Mouse (Mus musculus) G1E (cell line): ENCODE data around the gene Mchr1.

Experiments
- CTCF ChIP-seq: IDR thresholded peaks from 2 replicates; pipeline ENCODE4 v1.5.1; 2012; ENCODE audit warnings: low read depth, low read length, inconsistent platforms, mixed read lengths
- GATA1 ChIP-seq: IDR thresholded peaks from 2 replicates; pipeline ENCODE4 v1.6.1; 2012; ENCODE audit warnings: borderline replicate concordance, low read length, inconsistent platforms, mixed read lengths
- GATA2 ChIP-seq: IDR thresholded peaks from 2 replicates; pipeline ENCODE4 v1.6.1; 2012; ENCODE audit warnings: low read depth, low read length, inconsistent platforms, borderline replicate concordance
- POLR2AphosphoS5 ChIP-seq: IDR thresholded peaks from 2 replicates; pipeline ENCODE4 v1.6.1; 2012; ENCODE audit warnings: low read depth, low read length, inconsistent platforms; ENCODE audit not compliant: insufficient replicate concordance
- TAL1 ChIP-seq: conservative IDR thresholded peaks from 2 replicates; pipeline ENCODE4 v1.6.1; 2012; ENCODE audit warnings: low read depth, low read length, inconsistent platforms, mixed read lengths

DNA sequence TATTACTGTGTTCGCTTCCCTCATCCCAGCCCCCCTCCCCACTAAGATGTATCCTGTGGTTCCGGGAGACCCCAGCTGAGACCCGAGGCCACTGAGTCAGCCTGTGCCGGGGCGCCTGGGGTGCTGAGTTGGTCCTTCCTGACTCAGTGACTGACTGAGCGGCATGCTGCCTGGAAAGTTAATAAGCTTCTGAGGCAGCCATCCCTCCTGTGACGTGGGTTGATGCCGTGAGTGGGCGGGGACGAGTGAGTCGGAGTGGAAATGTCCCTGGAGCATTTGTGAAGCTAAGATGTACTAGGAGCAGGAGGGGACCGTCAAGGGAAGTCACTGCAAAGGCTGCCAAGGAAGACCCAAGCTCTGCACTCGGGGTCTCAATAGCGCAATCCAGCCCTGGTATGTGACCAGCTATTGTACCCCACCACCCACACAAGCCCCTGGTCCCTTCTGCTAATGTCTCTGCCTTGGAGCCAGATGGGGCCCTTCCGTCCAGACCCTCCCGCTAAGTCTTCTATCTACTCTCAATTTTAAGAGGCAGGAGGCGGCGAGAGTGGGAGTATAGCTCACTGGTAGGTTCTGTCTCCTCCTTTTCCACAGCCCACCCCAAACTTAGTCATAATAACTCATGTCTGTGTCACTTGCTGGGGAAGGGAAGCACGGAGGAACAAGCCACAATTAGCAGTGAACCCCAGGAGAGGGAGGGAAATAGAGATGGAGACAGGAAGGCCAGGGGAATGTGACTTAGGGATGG, 18.2 kb upstream of the Mchr1 start:
- TF ChIP-seq CTCF (no peak), GATA1 (no peak), TAL1 (no peak), POLR2AphosphoS5 (no peak), GATA2 (no peak)
